Mouse (Mus musculus) neural tube, embryonic 12.5 days (tissue): ENCODE measurements at regions not wholly inside any gene's neighbourhood (a gene's known extent, or its start where the extent isn't known, plus 50 kb on each side); places are given as distances from the start of the nearest gene placed in this dataset.

Experiments
- ATAC-seq: fragments of 200-750 bp; cut with Nextera tagmentation; 2 replicates; pipeline ENCODE4 v1.8.0; 2017; ENCODE audit warnings: low read depth, mild to moderate bottlenecking, moderate TSS enrichment, moderate library complexity; ENCODE audit not compliant: low FRiP score
- H3K27ac ChIP-seq: fragments of 300-500 bp; sonication (generic); 2 replicates; pipeline ENCODE4 v1.5.1; 2016
- H3K27me3 ChIP-seq: fragments of 300-500 bp; sonication (generic); replicated peaks from 2 replicates; pipeline ENCODE4 v1.6.1; 2016; ENCODE audit warnings: mild to moderate bottlenecking
- H3K36me3 ChIP-seq: fragments of 300-500 bp; sonication (generic); 2 replicates; pipeline ENCODE4 v1.6.1; 2016; ENCODE audit warnings: mild to moderate bottlenecking
- H3K4me1 ChIP-seq: fragments of 300-500 bp; sonication (generic); 2 replicates; pipeline ENCODE4 v1.6.1; 2016
- H3K4me2 ChIP-seq: fragments of 300-500 bp; sonication (generic); replicated peaks from 2 replicates; pipeline ENCODE4 v1.6.1; 2016; ENCODE audit warnings: mild to moderate bottlenecking
- H3K4me3 ChIP-seq: fragments of 300-500 bp; sonication (generic); 2 replicates; pipeline ENCODE4 v1.5.1; 2016
- H3K9ac ChIP-seq: fragments of 300-500 bp; sonication (generic); 2 replicates; pipeline ENCODE4 v1.6.1; 2016; ENCODE audit warnings: mild to moderate bottlenecking
- H3K9me3 ChIP-seq: fragments of 300-500 bp; sonication (generic); 2 replicates; pipeline ENCODE4 v1.6.1; 2016; ENCODE audit warnings: mild to moderate bottlenecking
- WGBS: fragments of 180-500 bp; shearing (Covaris S2); methylation state at CpG from one replicate; pipeline ENCODE4 v1.1.7; 2016; 5-methylcytosine and 5-hydroxymethylcytosine counted together

GRCm38 (mm10) chr7:51722420-51722819 is 100.6 kb downstream of the Slc17a6 start:
- H3K27ac ChIP-seq = no peak overlapping the region
- peak; percentile 76 for ATAC-seq
- H3K36me3 ChIP-seq = no peaks in the 10 kb centered on the region
- no peak overlapping the region for H3K4me3 ChIP-seq
- H3K9me3 ChIP-seq = no peaks in the 10 kb centered on the region
- H3K4me2 ChIP-seq = no peak overlapping the region
- no peaks in the 10 kb centered on the region for H3K4me1 ChIP-seq
- H3K9ac ChIP-seq = no peak overlapping the region
- WGBS = 57% methylated on average over 5 of the region's 5 CpGs
- H3K27me3 ChIP-seq = no peaks in the 10 kb centered on the region

- H3K36me3 ChIP-seq = no peaks in the 10 kb centered on the region
- no peak overlapping the region for H3K27ac ChIP-seq
- WGBS = 77% methylated on average over 5 of the region's 5 CpGs
- H3K4me3 ChIP-seq = no peak overlapping the region
- no peak for ATAC-seq
- H3K27me3 ChIP-seq = no peaks in the 10 kb centered on the region
- H3K9ac ChIP-seq = no peak overlapping the region
- H3K4me2 ChIP-seq = no peak overlapping the region
- H3K4me1 ChIP-seq = no peaks in the 10 kb centered on the region
- H3K9me3 ChIP-seq = no peaks in the 10 kb centered on the region
Measured at GRCm38 (mm10) chr7:51723955-51724354, 102.1 kb downstream of the Slc17a6 start.

GRCm38 (mm10) chr7:51736285-51736684 is 114.5 kb downstream of the Slc17a6 start:
- H3K9ac ChIP-seq = no peak overlapping the region

GRCm38 (mm10) chr7:51739590-51739989 is 117.8 kb downstream of the Slc17a6 start:
- Histone ChIP-seq H3K27me3 (no peaks in the 10 kb centered on the region), H3K9me3 (no peaks in the 10 kb centered on the region), H3K27ac (no peak overlapping the region), H3K4me1 (peaks cover 3% of the 10 kb centered on the region), H3K4me2 (no peak overlapping the region), H3K4me3 (no peak overlapping the region), H3K9ac (no peak overlapping the region), H3K36me3 (no peaks in the 10 kb centered on the region)
- WGBS = 61% methylated on average over 5 of the region's 5 CpGs
- peak; percentile 65 for ATAC-seq

More at GRCm38 (mm10) chr7:51736285-51736684, 114.5 kb downstream of the Slc17a6 start:
- WGBS = 42% methylated on average over 2 of the region's 2 CpGs
- Histone ChIP-seq H3K4me3 (no peak overlapping the region), H3K27me3 (no peaks in the 10 kb centered on the region), H3K36me3 (no peaks in the 10 kb centered on the region), H3K4me2 (no peak overlapping the region), H3K27ac (0 out of 2 replicates have a peak overlapping the region, but pooled peaks have one; percentile 26), H3K4me1 (peaks cover 3% of the 10 kb centered on the region), H3K9me3 (no peaks in the 10 kb centered on the region)
- ATAC-seq = no peak

- H3K9ac ChIP-seq = no peak overlapping the region
- ATAC-seq = no peak
- peak overlapping the region; percentile 57; the same call in 1 of the 2 replicates for H3K27ac ChIP-seq
- no peaks in the 10 kb centered on the region for H3K36me3 ChIP-seq
- H3K4me2 ChIP-seq = no peak overlapping the region
- H3K4me3 ChIP-seq = no peak overlapping the region
- H3K4me1 ChIP-seq = peaks cover 7% of the 10 kb centered on the region
- WGBS = 88% methylated on average over 5 of the region's 5 CpGs
- no peaks in the 10 kb centered on the region for H3K9me3 ChIP-seq
- no peaks in the 10 kb centered on the region for H3K27me3 ChIP-seq
Measured at GRCm38 (mm10) chr7:51740928-51741327, 119.1 kb downstream of the Slc17a6 start.

GRCm38 (mm10) chr7:51742720-51743119 is 119.1 kb upstream of the Gas2 start:
- ATAC-seq = peak; percentile 43; the same call in 1 of the 2 replicates
- 73% methylated on average over 2 of the region's 2 CpGs for WGBS
- H3K27ac ChIP-seq = peak overlapping the region; percentile 53; the same call in 1 of the 2 replicates

GRCm38 (mm10) chr7:51745598-51745997 is 116.2 kb upstream of the Gas2 start:
- Histone ChIP-seq H3K9ac (no peak overlapping the region), H3K27me3 (no peaks in the 10 kb centered on the region), H3K4me2 (no peak overlapping the region), H3K4me1 (peaks cover 10% of the 10 kb centered on the region), H3K36me3 (no peaks in the 10 kb centered on the region), H3K4me3 (no peak overlapping the region), H3K9me3 (no peaks in the 10 kb centered on the region), H3K27ac (no peak overlapping the region)
- 69% methylated on average over 3 of the region's 3 CpGs for WGBS
- ATAC-seq = no peak

More at GRCm38 (mm10) chr7:51742720-51743119, 119.1 kb upstream of the Gas2 start:
- Histone ChIP-seq H3K27me3 (no peaks in the 10 kb centered on the region), H3K4me2 (no peak overlapping the region), H3K4me3 (no peak overlapping the region), H3K9me3 (no peaks in the 10 kb centered on the region), H3K4me1 (peaks cover 7% of the 10 kb centered on the region), H3K9ac (no peak overlapping the region), H3K36me3 (no peaks in the 10 kb centered on the region)

GRCm38 (mm10) chr7:51748633-51749303 is 113.0 kb upstream of the Gas2 start:
- Histone ChIP-seq H3K36me3 (no peaks in the 10 kb centered on the region), H3K9me3 (no peaks in the 10 kb centered on the region), H3K4me2 (peak overlapping the region; percentile 45), H3K4me3 (no peak overlapping the region), H3K27ac (peak overlapping the region; percentile 75), H3K9ac (no peak overlapping the region), H3K27me3 (no peaks in the 10 kb centered on the region), H3K4me1 (peaks cover 7% of the 10 kb centered on the region)
- peak; percentile 82 for ATAC-seq
- 37% methylated on average over 10 of the region's 10 CpGs for WGBS

GRCm38 (mm10) chr7:51749304-51750129 is 112.3 kb upstream of the Gas2 start:
- no peak overlapping the region for H3K9ac ChIP-seq
- 50% methylated on average over 14 of the region's 14 CpGs for WGBS

GRCm38 (mm10) chr7:51750271-51750670 is 111.5 kb upstream of the Gas2 start:
- Histone ChIP-seq H3K4me2 (no peak overlapping the region), H3K36me3 (no peaks in the 10 kb centered on the region), H3K4me1 (peaks cover 7% of the 10 kb centered on the region), H3K4me3 (no peak overlapping the region), H3K9me3 (no peaks in the 10 kb centered on the region), H3K27ac (0 out of 2 replicates have a peak overlapping the region, but pooled peaks have one; percentile 75), H3K27me3 (no peaks in the 10 kb centered on the region), H3K9ac (no peak overlapping the region)
- 85% methylated on average over 1 of the region's 1 CpGs for WGBS
- ATAC-seq = no peak

More at GRCm38 (mm10) chr7:51749304-51750129, 112.3 kb upstream of the Gas2 start:
- ATAC-seq = peak; percentile 52
- H3K4me2 ChIP-seq = peak overlapping the region; percentile 45
- no peak overlapping the region for H3K4me3 ChIP-seq
- no peaks in the 10 kb centered on the region for H3K27me3 ChIP-seq
- H3K4me1 ChIP-seq = peaks cover 7% of the 10 kb centered on the region
- H3K36me3 ChIP-seq = no peaks in the 10 kb centered on the region
- peak overlapping the region; percentile 75 for H3K27ac ChIP-seq
- no peaks in the 10 kb centered on the region for H3K9me3 ChIP-seq

- Histone ChIP-seq H3K27ac (no peak overlapping the region), H3K27me3 (no peaks in the 10 kb centered on the region), H3K36me3 (no peaks in the 10 kb centered on the region), H3K9me3 (no peaks in the 10 kb centered on the region), H3K4me2 (no peak overlapping the region), H3K4me3 (no peak overlapping the region), H3K4me1 (peaks cover 3% of the 10 kb centered on the region), H3K9ac (no peak overlapping the region)
- ATAC-seq = no peak
- 82% methylated on average over 11 of the region's 11 CpGs for WGBS
Measured at GRCm38 (mm10) chr7:51753062-51753461, 108.8 kb upstream of the Gas2 start.

- H3K4me3 ChIP-seq = no peak overlapping the region
- peak; percentile 90 for ATAC-seq
- H3K9me3 ChIP-seq = no peaks in the 10 kb centered on the region
- no peaks in the 10 kb centered on the region for H3K36me3 ChIP-seq
- H3K27ac ChIP-seq = no peak overlapping the region; the same call in 1 of the 2 replicates
- 26% methylated on average over 13 of the region's 13 CpGs for WGBS
- H3K4me1 ChIP-seq = no peaks in the 10 kb centered on the region; the same call in none of the 2 replicates
- no peaks in the 10 kb centered on the region for H3K27me3 ChIP-seq
- no peak overlapping the region for H3K4me2 ChIP-seq
- H3K9ac ChIP-seq = no peak overlapping the region
Measured at GRCm38 (mm10) chr7:51754208-51754888, 107.5 kb upstream of the Gas2 start.
